Mouse (Mus musculus) heart, adult 2 months (tissue): ENCODE data around the gene Slc25a1. TPM values are rescaled to one million over a fixed set of nuclear protein-coding genes. Genes with fewer than 3 reads are reported as not detected.
"Not testable (repeated sequence)": the region's sequence is repeated elsewhere in the genome, so short reads cannot be mapped to it uniquely, and the experiment has no call there.

Experiments used
- DNase-seq, 2 experiments: peaks; one replicate each; pipeline ENCODE4 v3.0.0; 2021
- H3K27ac ChIP-seq: fragments of 200-600 bp; 2 replicates; pipeline ENCODE4 v1.8.1; 2022
- H3K27me3 ChIP-seq: fragments of 200-500 bp; 2 replicates; pipeline ENCODE4 v1.6.1; 2012; ENCODE audit warnings: mild to moderate bottlenecking, low read length, inconsistent platforms, mixed read lengths; ENCODE audit not compliant: control insufficient read depth, insufficient read depth
- H3K36me3 ChIP-seq: fragments of 200-500 bp; 2 replicates; pipeline ENCODE4 v1.6.1; 2012; ENCODE audit warnings: low read length, inconsistent platforms; ENCODE audit not compliant: control insufficient read depth, insufficient read depth
- H3K4me1 ChIP-seq: fragments of 200-500 bp; 2 replicates; pipeline ENCODE4 v1.6.1; 2011; ENCODE audit warnings: low read length; ENCODE audit not compliant: control insufficient read depth, insufficient read depth
- H3K4me3 ChIP-seq: fragments of 200-600 bp; 2 replicates; pipeline ENCODE4 v1.8.1; 2022
- H3K79me2 ChIP-seq: fragments of 200-500 bp; replicated peaks from 2 replicates; pipeline ENCODE4 v1.6.1; 2012; ENCODE audit warnings: mild to moderate bottlenecking, inconsistent platforms, low read length, moderate library complexity, mixed read lengths; ENCODE audit not compliant: control insufficient read depth, insufficient read depth
- H3K9ac ChIP-seq: fragments of 200-500 bp; 2 replicates; pipeline ENCODE4 v1.6.1; 2012; ENCODE audit warnings: low read depth, mild to moderate bottlenecking, control low read depth, inconsistent platforms, low read length, mixed read lengths
- CTCF ChIP-seq: fragments of 200-600 bp; IDR thresholded peaks from 2 replicates; pipeline ENCODE4 v1.8.1; 2022; ENCODE audit warnings: antibody characterized with exemption, mild to moderate bottlenecking, moderate library complexity
- EP300 ChIP-seq: fragments of 200-500 bp; IDR thresholded peaks from 2 replicates; pipeline ENCODE4 v1.6.1; 2011; ENCODE audit warnings: low read depth, low read length, control low read depth; ENCODE audit not compliant: insufficient read depth
- POLR2A ChIP-seq: fragments of 200-500 bp; IDR thresholded peaks from 2 replicates; pipeline ENCODE4 v1.6.1; 2011; ENCODE audit warnings: mild to moderate bottlenecking, low read depth, low read length, control low read depth; ENCODE audit not compliant: insufficient read depth
- WGBS: fragments of 180-500 bp; shearing (Covaris S2); methylation state at CpG from one replicate; pipeline ENCODE4 v1.1.7; 2018; 5-methylcytosine and 5-hydroxymethylcytosine counted together
- intact Hi-C: fragments of 180-260 bp; cut with DNase I; formaldehyde crosslinking; loops from one replicate; pipeline ENCODE4 v1.15.1; 2025
- long read RNA-seq: library from polyadenylated mRNA; stranded (forward); transcript quantifications from one replicate; pipeline ENCODE4 v2.0.0, GENCODE M21; 2021
- polyA plus RNA-seq: library from polyadenylated mRNA; depleted of rRNA; stranded (reverse); fragments of >200 nt; gene quantifications from 2 replicates; pipeline ENCODE4 v1.2.3, GENCODE M21; 2012; rRNA removed
- total RNA-seq, 2 experiments: library from RNA; stranded (reverse); gene quantifications; 2 replicates each; pipeline ENCODE4 v1.2.3; 2021

Gene Slc25a1
- 1 to 10 TPM; 6.8 to 7.3 TPM for total RNA-seq
- 32.3 and 65.5 TPM in 2 replicates for polyA plus RNA-seq
- long read RNA-seq, transcript Slc25a1-201 (9 exons, 1,666 nt) = major isoform, 7 of 7 reads
- long read RNA-seq, partial matches to known transcripts = 0 of 7 reads
- long read RNA-seq, other reads (novel, unspliced or antisense) = 0 of 7 reads

DNA sequence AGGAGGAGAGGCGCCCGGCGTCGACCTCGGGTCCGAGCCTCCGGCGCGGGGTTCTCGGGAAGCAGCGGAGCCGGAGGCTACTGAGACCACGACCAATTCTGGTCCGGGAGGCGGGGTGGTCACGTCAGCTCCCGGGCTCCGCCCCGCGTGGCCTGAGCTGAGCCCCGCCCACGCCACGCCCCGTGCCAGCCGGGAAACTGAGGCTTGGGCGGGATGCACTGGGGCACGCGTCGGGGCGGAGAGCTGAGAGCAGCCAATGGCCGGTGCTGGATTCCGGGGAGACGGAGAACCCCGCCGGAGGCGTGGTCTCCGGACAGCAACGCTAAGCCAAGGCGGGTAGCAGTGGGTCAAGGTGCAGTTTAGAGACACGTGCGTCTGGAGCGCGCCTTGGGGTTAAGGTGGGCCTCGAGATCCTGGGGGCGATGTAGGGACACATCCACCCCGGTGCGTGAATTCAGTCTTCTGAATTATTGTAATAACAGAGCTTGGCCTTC, at the start of gene Slc25a1:
TSS of gene Slc25a1 (minus strand) at position 133 of the 494 bp plus-strand sequence.
- Histone ChIP-seq H3K27ac (peak within 1 kb of the TSS; percentile 77), H3K9ac (peak within 1 kb of the TSS; percentile 62), H3K79me2 (no peaks in the 10 kb centered on the region), H3K4me1 (no peaks in the 10 kb centered on the region), H3K36me3 (no peaks in the 10 kb centered on the region), H3K27me3 (no peaks in the 10 kb centered on the region), H3K4me3 (peak within 1 kb of the TSS; percentile 93)
- under 1% methylated on average over 47 of the region's 47 CpGs for WGBS
- intact Hi-C loops = loop anchor here (5.0 to 10.0 kb wide), 2 partner anchors 119 to 307 kb away; partner anchors contain the start of gene Zdhhc8
- DNase-seq = peak; percentile 83
- TF ChIP-seq EP300 = no peak
- TF ChIP-seq POLR2A = 0 out of 2 replicates have a peak, but pooled peaks have one; percentile 24

DNA sequence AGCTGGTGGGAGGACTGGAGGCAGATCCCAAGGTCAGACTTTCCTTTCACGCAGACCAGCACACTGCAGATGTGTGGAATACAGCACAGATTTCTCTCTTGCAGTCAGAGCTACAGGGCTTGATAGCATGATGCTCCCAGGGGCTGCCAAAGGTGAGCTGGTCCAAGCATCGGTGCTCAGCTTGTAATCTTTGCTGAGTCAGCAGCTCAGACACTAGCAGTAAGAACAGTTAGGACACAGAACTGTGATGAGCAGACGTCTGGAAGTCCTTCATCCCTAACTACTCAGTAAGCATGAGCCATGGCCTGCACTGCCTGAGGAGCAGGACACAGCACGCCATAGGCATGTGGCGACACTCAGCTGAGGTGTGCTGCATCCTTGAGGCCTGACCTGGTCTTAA, 43.8 kb upstream of the Slc25a1 start:
- WGBS = 74% methylated on average over 5 of the region's 5 CpGs
- no peak for DNase-seq
- Histone ChIP-seq H3K36me3 (no peaks in the 10 kb centered on the region), H3K9ac (no peak overlapping the region), H3K27me3 (no peaks in the 10 kb centered on the region; the same call in 1 of the 2 replicates), H3K79me2 (no peaks in the 10 kb centered on the region), H3K4me1 (no peaks in the 10 kb centered on the region), H3K27ac (no peak overlapping the region), H3K4me3 (no peak overlapping the region)
- intact Hi-C loops = no loop called here
- TF ChIP-seq CTCF (no peak), EP300 (no peak), POLR2A (no peak)

DNA sequence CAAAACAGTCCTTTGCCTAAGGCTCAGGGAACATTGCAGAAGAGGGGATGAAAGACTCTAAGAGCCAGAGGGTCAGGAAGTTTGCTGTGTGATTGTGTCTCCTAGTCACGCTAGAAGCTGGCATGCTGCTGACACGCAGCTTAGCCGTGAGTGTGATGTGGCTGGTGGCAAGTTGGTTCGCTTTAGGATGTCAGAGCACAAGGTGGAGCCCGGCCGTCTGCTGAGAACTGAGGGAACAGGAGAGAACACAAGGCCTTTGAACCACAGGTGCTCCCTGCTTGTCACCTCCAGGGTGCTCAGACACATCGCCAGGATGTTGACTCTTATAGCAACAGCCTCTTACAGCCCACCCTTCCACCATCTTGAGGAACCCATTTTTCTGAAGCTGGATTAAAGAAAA, 34.1 kb upstream of the Slc25a1 start:
- Histone ChIP-seq H3K27me3 (no peaks in the 10 kb centered on the region), H3K4me3 (no peak overlapping the region), H3K36me3 (no peaks in the 10 kb centered on the region), H3K4me1 (no peaks in the 10 kb centered on the region), H3K79me2 (no peaks in the 10 kb centered on the region), H3K27ac (no peak overlapping the region), H3K9ac (no peak overlapping the region)
- no peak for TF ChIP-seq POLR2A
- no peak for TF ChIP-seq EP300
- TF ChIP-seq CTCF = no peak
- intact Hi-C loops = no loop called here
- no peak for DNase-seq
- WGBS = 77% methylated on average over 7 of the region's 7 CpGs

DNA sequence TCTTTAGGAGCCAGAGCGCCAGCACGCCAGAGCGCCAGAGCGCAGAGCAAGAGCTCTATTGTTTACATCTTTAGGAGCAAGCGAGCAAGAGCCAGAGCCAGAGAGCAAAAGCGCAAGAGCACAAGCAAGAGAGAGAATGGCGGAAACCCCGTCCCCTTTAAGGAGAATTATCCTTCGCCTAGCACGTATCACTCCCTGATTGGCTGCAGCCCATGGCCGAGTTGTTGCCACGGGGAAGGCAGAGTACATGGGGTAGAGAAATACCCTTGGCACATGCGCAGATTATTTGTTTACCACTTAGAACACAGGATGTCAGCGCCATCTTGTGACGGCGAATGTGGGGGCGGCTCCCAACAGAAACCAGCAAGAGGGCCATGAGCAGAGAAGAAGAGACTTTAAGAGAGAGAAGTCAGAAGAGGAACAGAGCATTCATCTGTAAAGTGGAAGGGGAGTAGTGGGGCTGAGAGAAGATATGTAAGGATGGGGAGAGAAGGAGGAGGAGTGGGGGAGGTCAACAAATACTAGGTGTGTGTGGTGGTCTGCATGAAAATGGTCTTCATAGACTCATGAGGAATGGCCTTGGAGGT, 28.1 kb upstream of the Slc25a1 start:
- H3K27ac ChIP-seq, H3K9ac ChIP-seq, DNase-seq, H3K4me3 ChIP-seq, H3K79me2 ChIP-seq, H3K36me3 ChIP-seq, H3K4me1 ChIP-seq, H3K27me3 ChIP-seq, intact Hi-C loops: not testable (repeated sequence)
- WGBS = 94% methylated on average over 17 of the region's 17 CpGs

DNA sequence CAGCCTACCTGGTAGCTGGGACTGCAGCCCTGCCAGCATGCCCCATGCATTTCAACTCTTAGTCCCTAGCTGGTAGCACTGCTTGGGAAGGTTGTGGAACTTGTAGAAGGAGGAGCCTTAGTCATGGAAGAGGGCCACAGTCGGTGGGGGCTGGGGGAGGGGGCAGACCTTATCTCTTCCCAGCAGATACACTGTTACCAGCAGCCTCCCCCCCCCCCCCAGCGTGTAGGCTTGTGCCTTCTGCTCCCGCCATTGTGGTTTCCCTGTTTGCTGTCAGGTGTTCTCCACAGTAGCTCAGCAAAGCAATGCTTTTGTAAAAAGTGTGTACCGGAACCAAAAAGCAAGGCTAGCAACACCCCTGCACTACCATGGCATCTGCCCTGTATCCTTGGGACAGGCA, 23.6 kb upstream of the Slc25a1 start:
- Histone ChIP-seq H3K9ac (no peak overlapping the region), H3K4me1 (no peaks in the 10 kb centered on the region), H3K27me3 (no peaks in the 10 kb centered on the region), H3K79me2 (no peaks in the 10 kb centered on the region), H3K27ac (no peak overlapping the region), H3K36me3 (no peaks in the 10 kb centered on the region), H3K4me3 (no peak overlapping the region)
- TF ChIP-seq EP300 (no peak), CTCF (no peak), POLR2A (no peak)
- no peak for DNase-seq
- intact Hi-C loops = no loop called here
- WGBS = 67% methylated on average over 3 of the region's 4 CpGs

DNA sequence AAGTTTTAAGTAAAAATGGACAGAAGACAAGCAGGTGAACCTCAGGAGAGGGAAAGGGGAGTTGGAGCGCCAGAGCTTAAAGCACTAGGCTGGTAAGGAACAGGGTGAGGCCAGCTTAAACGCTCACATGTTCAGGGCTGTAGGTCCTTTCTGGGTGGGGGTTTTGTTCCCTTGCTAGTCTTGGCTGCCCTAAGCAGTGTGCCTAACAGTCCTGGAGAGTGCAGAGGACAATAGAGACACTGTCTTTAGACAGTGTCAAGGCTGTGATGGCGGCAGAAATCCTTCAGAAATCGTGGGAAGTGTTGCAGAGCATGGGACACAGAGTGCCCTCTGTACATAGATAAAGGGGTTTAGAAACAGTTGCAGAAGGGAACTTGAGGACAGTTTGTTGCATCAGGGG, 22.0 kb upstream of the Slc25a1 start:
- Histone ChIP-seq H3K4me3 (no peak overlapping the region), H3K9ac (no peak overlapping the region), H3K79me2 (no peaks in the 10 kb centered on the region), H3K27ac (no peak overlapping the region), H3K36me3 (no peaks in the 10 kb centered on the region), H3K27me3 (no peaks in the 10 kb centered on the region), H3K4me1 (no peaks in the 10 kb centered on the region)
- intact Hi-C loops = no loop called here
- DNase-seq = no peak
- TF ChIP-seq POLR2A = no peak
- no peak for TF ChIP-seq EP300
- TF ChIP-seq CTCF = no peak
- WGBS = 61% methylated on average over 4 of the region's 4 CpGs
